Mouse (Mus musculus) CD4-positive, CD25-positive, alpha-beta regulatory T cell, adult 4 months (primary cell): ENCODE data around the gene Srsf3. TPM values are rescaled to one million over a fixed set of nuclear protein-coding genes. Genes with fewer than 3 reads are reported as not detected.
A peak's percentile ranks its signal among the peaks of the same experiment; 100 is the strongest.
"Not testable (repeated sequence)": the region's sequence is repeated elsewhere in the genome, so short reads cannot be mapped to it uniquely, and the experiment has no call there.

ENCODE experiments used
- ATAC-seq: one replicate; pipeline ENCODE4 v1.8.0; 2017
- polyA plus RNA-seq, 2 experiments: library from polyadenylated mRNA; unstranded; fragments of 100-300 nt; shearing (Covaris generic); gene quantifications; one replicate each; pipeline ENCODE4 v1.2.1; 2017

Gene Srsf3
- polyA plus RNA-seq, 2 experiments from 2014 or later: 232 to 397 TPM

GRCm38 (mm10) chr17:29065971-29066370 lies 33.5 kb downstream of the Srsf3 start:
- ATAC-seq: no peak

- not testable (repeated sequence) for ATAC-seq
Observed at GRCm38 (mm10) chr17:29067416-29067815, 35.0 kb downstream of the Srsf3 start.

GRCm38 (mm10) chr17:29067847-29068246 lies 35.4 kb downstream of the Srsf3 start:
- ATAC-seq: no peak

- ATAC-seq: no peak
Observed at GRCm38 (mm10) chr17:29069063-29069462, 36.6 kb downstream of the Srsf3 start.

- no peak for ATAC-seq
Observed at GRCm38 (mm10) chr17:29071820-29072219, 39.4 kb downstream of the Srsf3 start.

- no peak for ATAC-seq
Observed at GRCm38 (mm10) chr17:29072701-29073307, 40.4 kb downstream of the Srsf3 start.

GRCm38 (mm10) chr17:29073313-29073712 lies 40.9 kb downstream of the Srsf3 start:
- no peak for ATAC-seq

- ATAC-seq: no peak
Observed at GRCm38 (mm10) chr17:29074085-29074484, 41.7 kb downstream of the Srsf3 start.

GRCm38 (mm10) chr17:29076235-29076634 lies 43.8 kb downstream of the Srsf3 start:
- ATAC-seq: no peak

- no peak for ATAC-seq
Observed at GRCm38 (mm10) chr17:29077786-29078509, 45.5 kb downstream of the Srsf3 start.

GRCm38 (mm10) chr17:29078519-29079383 lies 46.3 kb downstream of the Srsf3 start:
- no peak for ATAC-seq

GRCm38 (mm10) chr17:29080758-29081617 lies 48.6 kb downstream of the Srsf3 start:
- no peak for ATAC-seq

- ATAC-seq: peak; percentile 84
Observed at GRCm38 (mm10) chr17:29081618-29082381, 49.4 kb downstream of the Srsf3 start.

- no peak for ATAC-seq
Observed at GRCm38 (mm10) chr17:29083586-29083985, 51.2 kb downstream of the Srsf3 start.

- no peak for ATAC-seq
Observed at GRCm38 (mm10) chr17:29084656-29085055, 52.2 kb downstream of the Srsf3 start.

- no peak for ATAC-seq
Observed at GRCm38 (mm10) chr17:29085266-29085665, 52.8 kb downstream of the Srsf3 start.

- ATAC-seq: no peak
Observed at GRCm38 (mm10) chr17:29086916-29087315, 54.5 kb downstream of the Srsf3 start.

- ATAC-seq: no peak
Observed at GRCm38 (mm10) chr17:29090776-29091175, 58.3 kb downstream of the Srsf3 start, which contains the start of gene Cdkn1a. Gene Cdkn1a, plus strand, starts transcription at chr17:29090976.

- ATAC-seq: no peak
Observed at GRCm38 (mm10) chr17:29091348-29091944, 59.0 kb downstream of the Srsf3 start.

GRCm38 (mm10) chr17:29092497-29092896 lies 60.1 kb downstream of the Srsf3 start:
- no peak for ATAC-seq
